9 mouse cellular contexts compared by ENCODE assay signal in the genomic region with DNA sequence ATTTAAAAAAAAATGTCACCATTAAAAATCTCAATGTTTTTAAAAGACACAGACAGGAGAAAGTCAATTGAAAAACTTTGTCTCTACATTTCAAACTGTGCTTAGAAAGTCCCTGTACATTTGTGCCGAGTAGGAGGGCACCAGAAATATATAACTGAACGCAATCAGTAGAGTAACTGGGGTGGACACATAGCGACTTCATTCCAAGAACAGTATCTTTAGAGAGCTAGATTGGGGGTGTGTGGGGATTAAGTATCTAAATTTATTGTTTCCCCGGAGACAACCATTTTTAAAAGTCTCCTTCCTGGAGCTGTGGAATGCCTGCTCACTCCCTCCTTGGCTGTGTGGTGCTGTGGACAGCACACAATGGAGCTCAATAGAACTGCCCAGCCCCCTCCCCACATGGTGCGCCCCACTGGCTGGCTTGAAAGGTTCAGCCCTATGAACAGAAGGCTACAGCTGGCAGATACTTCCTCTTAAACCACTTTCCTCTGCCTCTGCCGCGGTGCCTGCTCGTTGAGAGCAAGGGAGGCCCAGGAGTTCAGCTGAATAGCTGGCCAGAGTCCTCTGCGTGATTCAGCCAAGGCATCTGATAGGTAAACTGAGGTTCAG.
DNase-seq lines count a peak whose midpoint lies in the region; ATAC-seq lines count a peak whose summit lies in the region.
"Had no signal": no experiment of that assay in that cellular context is flagged by ENCODE, and none has a peak within 500 bp of the region (broad histone marks: within the 10 kb centered on the region; RNA-seq: fewer than 3 reads in every experiment).

No protein-coding gene starts in this region.

- peaks cover 33% of the 10 kb centered on the region for H3K4me1 ChIP-seq in kidney, embryonic 14.5 days (ENCODE audit: control insufficient read depth, insufficient read depth, low read length)
- peaks cover 24% of the 10 kb centered on the region for H3K4me1 ChIP-seq in embryonic facial prominence, embryonic 15.5 days
- peaks cover 10% of the 10 kb centered on the region for H3K4me1 ChIP-seq in hindbrain, embryonic 16.5 days (ENCODE audit: control insufficient read depth, insufficient read depth, low read depth, low read length)

- 15% methylated on average over 9 of the region's 9 CpGs for WGBS in kidney, embryonic 14.5 days
- WGBS in embryonic facial prominence, embryonic 15.5 days: 20% methylated on average over 9 of the region's 9 CpGs
- 17% methylated on average over 9 of the region's 9 CpGs for WGBS in hindbrain, embryonic 16.5 days

- H3K27me3 ChIP-seq in kidney, embryonic 14.5 days (ENCODE audit: control insufficient read depth, insufficient read depth, low read length): no peaks in the 10 kb centered on the region
- 0 out of 2 replicates have a peak, but pooled peaks cover 15% of the 10 kb centered on the region for H3K27me3 ChIP-seq in embryonic facial prominence, embryonic 15.5 days
- H3K27me3 ChIP-seq in hindbrain, embryonic 16.5 days (replicated peaks; ENCODE audit: control insufficient read depth, insufficient read depth, low read length): peaks cover 7% of the 10 kb centered on the region; the same call in 1 of the 2 replicates

- DNase-seq in kidney, adult 8-10 months: no peak
- peak; percentile 31 for DNase-seq in lung, postnatal 14 days
- DNase-seq in urinary bladder, adult 18-20 months (ENCODE audit: low spot score in 2 of 2): no peak
- DNase-seq in gastrocnemius, postnatal 10 days: no peak

- H3K36me3 ChIP-seq in kidney, embryonic 14.5 days (ENCODE audit: control insufficient read depth, insufficient read depth, low read length): no peaks in the 10 kb centered on the region
- H3K36me3 ChIP-seq in embryonic facial prominence, embryonic 15.5 days: no peaks in the 10 kb centered on the region
- H3K36me3 ChIP-seq in hindbrain, embryonic 16.5 days (ENCODE audit: control insufficient read depth, insufficient read depth, low read length): no peaks in the 10 kb centered on the region
- H3K36me3 ChIP-seq: G1E had no signal

- H3K27ac ChIP-seq in kidney, embryonic 14.5 days (ENCODE audit: low read depth, low read length): no peak overlapping the region
- no peak overlapping the region for H3K27ac ChIP-seq in embryonic facial prominence, embryonic 15.5 days (replicated peaks)
- H3K27ac ChIP-seq in hindbrain, embryonic 16.5 days (ENCODE audit: low read depth, low read length): no peak overlapping the region

- no peak overlapping the region for H3K4me3 ChIP-seq in kidney, embryonic 14.5 days (ENCODE audit: low read length)
- H3K4me3 ChIP-seq in embryonic facial prominence, embryonic 15.5 days (replicated peaks): no peak overlapping the region
- no peak overlapping the region for H3K4me3 ChIP-seq in hindbrain, embryonic 16.5 days (ENCODE audit: low read length)

- no peak overlapping the region for H3K9ac ChIP-seq in kidney, embryonic 14.5 days (ENCODE audit: low read depth, low read length)
- no peak overlapping the region for H3K9ac ChIP-seq in embryonic facial prominence, embryonic 15.5 days
- no peak overlapping the region for H3K9ac ChIP-seq in hindbrain, embryonic 16.5 days (ENCODE audit: low read depth, low read length)

- no peaks in the 10 kb centered on the region for H3K9me3 ChIP-seq in kidney, embryonic 14.5 days (ENCODE audit: control insufficient read depth, low read length)
- no peaks in the 10 kb centered on the region for H3K9me3 ChIP-seq in embryonic facial prominence, embryonic 15.5 days (replicated peaks)
- H3K9me3 ChIP-seq in hindbrain, embryonic 16.5 days (ENCODE audit: control insufficient read depth, low read length): no peaks in the 10 kb centered on the region

- peak overlapping the region; percentile 12; the same call in 1 of the 2 replicates for H3K4me2 ChIP-seq in kidney, embryonic 14.5 days (replicated peaks; ENCODE audit: low read depth, low read length)
- H3K4me2 ChIP-seq in embryonic facial prominence, embryonic 15.5 days (replicated peaks): no peak overlapping the region
- H3K4me2 ChIP-seq in hindbrain, embryonic 16.5 days (ENCODE audit: low read length): no peak overlapping the region

- peak; percentile 36; the same call in 1 of the 2 replicates for ATAC-seq in kidney, embryonic 14.5 days (ENCODE audit: low FRiP score, low TSS enrichment)
- 0 out of 2 replicates have a peak, but pooled peaks have one; percentile 48 for ATAC-seq in embryonic facial prominence, embryonic 15.5 days (ENCODE audit: insufficient number of reproducible peaks, low FRiP score, low TSS enrichment, low read depth)
- peak; percentile 74 for ATAC-seq in hindbrain, embryonic 16.5 days
- no peak for ATAC-seq in erythroblast, adult 5-6 weeks (replicated peaks; ENCODE audit: low FRiP score, poor library complexity, severe bottlenecking)
